Mouse (Mus musculus): ENCODE data around the gene Prx. TPM values are rescaled to one million over a fixed set of nuclear protein-coding genes. Genes with fewer than 3 reads are reported as not detected.
"Not testable (repeated sequence)": the region's sequence is repeated elsewhere in the genome, so short reads cannot be mapped to it uniquely, and the experiment has no call there.

Prx gene
- polyA plus RNA-seq, 1 experiment from 2014 or later, result 1.5 TPM

DNA sequence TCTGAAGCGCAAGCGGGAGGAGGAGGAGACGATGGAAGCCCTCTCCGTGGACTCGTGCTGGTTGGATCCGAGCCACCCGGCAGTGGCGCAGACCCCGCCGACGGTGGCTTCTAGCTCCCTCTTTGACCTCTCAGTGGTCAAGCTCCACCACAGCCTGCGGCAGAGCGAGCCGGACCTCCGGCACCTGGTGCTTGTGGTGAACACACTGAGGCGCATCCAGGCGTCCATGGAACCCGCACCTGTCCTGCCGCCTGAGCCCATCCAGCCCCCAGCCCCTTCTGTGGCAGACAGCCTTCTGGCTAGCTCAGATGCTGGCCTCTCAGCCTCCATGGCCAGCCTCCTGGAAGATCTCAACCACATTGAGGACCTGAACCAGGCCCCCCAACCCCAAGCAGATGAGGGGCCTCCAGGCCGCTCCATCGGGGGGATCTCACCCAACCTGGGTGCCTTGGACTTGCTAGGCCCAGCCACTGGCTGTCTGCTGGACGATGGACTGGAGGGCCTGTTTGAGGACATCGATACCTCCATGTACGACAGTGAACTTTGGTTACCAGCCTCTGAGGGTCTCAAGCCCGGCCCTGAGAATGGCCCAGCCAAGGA is 9.8 kb upstream of the Prx start:
- WGBS, result 91% methylated on average over 23 of the region's 25 CpGs

DNA sequence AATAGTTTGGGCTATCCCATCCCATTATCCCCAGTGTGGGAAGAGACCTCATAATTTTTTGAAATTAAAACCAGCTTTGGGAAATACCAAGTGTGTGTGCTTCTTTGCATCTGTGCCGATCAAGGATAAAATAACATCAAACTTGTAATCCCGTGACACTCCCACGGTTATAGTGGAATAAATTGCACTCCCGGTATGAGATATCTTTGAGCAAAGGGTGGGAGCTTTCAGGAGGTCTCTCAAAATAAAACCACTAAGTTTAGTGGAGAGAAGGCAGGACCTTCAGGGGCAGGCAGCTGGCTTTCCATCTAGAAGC is 8.9 kb upstream of the Prx start:
- Histone ChIP-seq H3K9ac (ENCODE audit: low read depth, low read length) (peak overlapping the region; percentile 54), H3K27ac (ENCODE audit: low read length) (0 out of 2 replicates have a peak overlapping the region, but pooled peaks have one; percentile 23), H3K4me2 (ENCODE audit: low read length) (peak overlapping the region; percentile 44), H3K4me1 (ENCODE audit: control insufficient read depth, insufficient read depth, low read length) (peaks cover 5% of the 10 kb centered on the region), H3K9me3 (replicated peaks; ENCODE audit: control insufficient read depth, low read length, poor library complexity, severe bottlenecking) (no peaks in the 10 kb centered on the region), H3K27me3 (ENCODE audit: control insufficient read depth, insufficient read depth, low read depth, low read length) (no peaks in the 10 kb centered on the region), H3K4me3 (ENCODE audit: low read depth, low read length) (peak overlapping the region; percentile 20; the same call in 1 of the 2 replicates), H3K36me3 (ENCODE audit: control insufficient read depth, insufficient read depth, low read length) (no peaks in the 10 kb centered on the region)
- no peak for ATAC-seq
- 45% methylated on average over 4 of the region's 4 CpGs for WGBS

More for the DNA sequence above, 9.8 kb upstream of the Prx start:
- Histone ChIP-seq H3K36me3 (ENCODE audit: control insufficient read depth, insufficient read depth, low read length) (no peaks in the 10 kb centered on the region), H3K27ac (ENCODE audit: low read length) (no peak overlapping the region), H3K4me3 (ENCODE audit: low read depth, low read length) (no peak overlapping the region), H3K9me3 (replicated peaks; ENCODE audit: control insufficient read depth, low read length, poor library complexity, severe bottlenecking) (no peaks in the 10 kb centered on the region), H3K9ac (ENCODE audit: low read depth, low read length) (no peak overlapping the region; the same call in 1 of the 2 replicates), H3K4me1 (ENCODE audit: control insufficient read depth, insufficient read depth, low read length) (peaks cover 5% of the 10 kb centered on the region), H3K27me3 (ENCODE audit: control insufficient read depth, insufficient read depth, low read depth, low read length) (no peaks in the 10 kb centered on the region), H3K4me2 (ENCODE audit: low read length) (no peak overlapping the region)
- ATAC-seq, result no peak

DNA sequence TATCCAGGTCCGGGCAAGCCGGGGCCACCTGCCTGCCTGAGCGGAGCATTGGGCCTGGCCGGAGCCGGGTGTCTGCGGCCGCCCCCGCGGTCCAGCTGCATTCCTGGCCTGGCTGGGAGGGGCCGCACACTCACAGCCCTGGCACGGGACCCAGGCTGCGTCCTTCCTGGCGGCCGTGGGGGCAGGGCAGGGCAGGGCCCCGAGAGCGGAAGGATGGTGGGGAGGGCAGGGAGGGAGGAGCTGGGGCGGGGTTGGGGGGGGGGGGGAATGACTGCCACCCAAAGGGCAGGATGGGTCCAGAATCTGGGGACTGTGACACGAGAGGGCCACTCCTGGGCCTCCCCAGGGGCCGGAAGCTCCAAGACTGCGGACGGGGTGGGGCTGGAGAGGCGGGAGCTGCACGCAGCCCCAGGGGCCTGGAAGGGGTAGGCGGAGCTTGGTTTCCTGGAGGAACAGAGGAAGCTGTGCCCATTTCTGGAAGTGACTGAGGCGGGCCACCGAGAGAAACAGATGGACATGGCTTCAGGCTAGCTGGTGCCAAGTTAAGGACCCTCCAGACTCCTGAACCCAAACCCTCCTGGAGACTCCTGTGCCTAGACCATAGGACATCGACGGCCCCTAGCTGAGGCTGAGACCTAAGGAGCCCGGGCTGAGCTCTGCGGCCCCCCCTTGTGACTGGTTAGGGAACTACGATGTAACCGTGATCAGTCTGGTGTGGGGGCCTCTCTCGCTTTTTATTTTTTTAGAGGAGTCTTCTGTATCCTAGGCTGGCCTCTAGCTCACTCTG is 8.4 kb upstream of the Prx start:
- H3K9me3 ChIP-seq (replicated peaks; ENCODE audit: control insufficient read depth, low read length, poor library complexity, severe bottlenecking), result no peaks in the 10 kb centered on the region
- H3K27me3 ChIP-seq (ENCODE audit: control insufficient read depth, insufficient read depth, low read depth, low read length), result no peaks in the 10 kb centered on the region
- H3K27ac ChIP-seq (ENCODE audit: low read length), result 0 out of 2 replicates have a peak overlapping the region, but pooled peaks have one; percentile 23
- WGBS, result 2% methylated on average over 31 of the region's 33 CpGs
- peak overlapping the region; percentile 54 for H3K9ac ChIP-seq (ENCODE audit: low read depth, low read length)
- H3K36me3 ChIP-seq (ENCODE audit: control insufficient read depth, insufficient read depth, low read length), result no peaks in the 10 kb centered on the region
- H3K4me2 ChIP-seq (ENCODE audit: low read length), result peak overlapping the region; percentile 44
- H3K4me1 ChIP-seq (ENCODE audit: control insufficient read depth, insufficient read depth, low read length), result peaks cover 5% of the 10 kb centered on the region
- H3K4me3 ChIP-seq (ENCODE audit: low read depth, low read length), result peak overlapping the region; percentile 20
- no peak for ATAC-seq

DNA sequence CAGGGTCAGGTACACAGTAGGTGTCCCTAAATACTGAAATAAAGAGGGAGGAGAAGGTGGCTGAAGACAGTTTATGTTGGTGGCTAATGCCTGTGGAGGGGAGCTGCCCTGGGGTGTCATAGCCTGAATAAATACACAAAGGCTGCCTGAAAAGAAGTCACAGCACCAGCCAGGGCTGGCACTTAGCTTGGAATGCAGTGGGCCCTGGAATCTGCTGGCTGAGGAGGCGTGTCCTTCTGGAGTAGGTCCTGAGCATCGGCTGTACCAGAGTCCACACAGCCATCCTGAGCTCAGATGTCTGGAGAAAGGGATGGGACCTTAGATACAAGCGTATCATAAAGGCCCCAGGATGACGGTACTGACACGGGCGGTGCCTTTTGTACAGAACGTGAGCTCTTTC is 7.3 kb upstream of the Prx start:
- 77% methylated on average over 7 of the region's 7 CpGs for WGBS
- Histone ChIP-seq H3K27me3 (ENCODE audit: control insufficient read depth, insufficient read depth, low read depth, low read length) (no peaks in the 10 kb centered on the region), H3K4me1 (ENCODE audit: control insufficient read depth, insufficient read depth, low read length) (peaks cover 3% of the 10 kb centered on the region), H3K36me3 (ENCODE audit: control insufficient read depth, insufficient read depth, low read length) (no peaks in the 10 kb centered on the region), H3K4me2 (ENCODE audit: low read length) (no peak overlapping the region), H3K4me3 (ENCODE audit: low read depth, low read length) (no peak overlapping the region), H3K9ac (ENCODE audit: low read depth, low read length) (no peak overlapping the region), H3K27ac (ENCODE audit: low read length) (no peak overlapping the region), H3K9me3 (replicated peaks; ENCODE audit: control insufficient read depth, low read length, poor library complexity, severe bottlenecking) (no peaks in the 10 kb centered on the region)
- ATAC-seq, result no peak

DNA sequence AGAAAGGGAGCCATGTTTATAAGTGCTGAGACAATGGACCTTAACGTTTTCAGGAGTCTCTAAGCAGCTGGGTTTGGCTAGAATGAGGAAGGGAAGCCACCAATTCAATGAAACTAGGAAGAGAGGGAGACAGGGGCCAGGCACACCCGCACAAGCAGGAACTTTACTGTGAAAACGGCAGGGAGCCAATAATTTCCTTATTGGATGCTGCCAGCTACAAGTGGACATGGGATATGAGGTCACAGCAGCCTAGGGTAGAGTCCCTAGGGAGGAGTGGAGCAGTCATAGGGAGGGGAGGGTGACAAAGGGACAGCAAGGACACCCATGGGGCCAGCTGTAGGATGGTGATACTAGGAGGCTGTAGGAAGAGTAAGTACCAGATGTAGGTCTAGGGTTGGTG is 6.1 kb upstream of the Prx start:
- H3K27ac ChIP-seq (ENCODE audit: low read length), result no peak overlapping the region
- no peak overlapping the region for H3K4me2 ChIP-seq (ENCODE audit: low read length)
- ATAC-seq, result no peak
- 77% methylated on average over 3 of the region's 3 CpGs for WGBS
- H3K9ac ChIP-seq (ENCODE audit: low read depth, low read length), result no peak overlapping the region
- no peaks in the 10 kb centered on the region for H3K9me3 ChIP-seq (replicated peaks; ENCODE audit: control insufficient read depth, low read length, poor library complexity, severe bottlenecking)
- H3K27me3 ChIP-seq (ENCODE audit: control insufficient read depth, insufficient read depth, low read depth, low read length), result no peaks in the 10 kb centered on the region
- H3K4me1 ChIP-seq (ENCODE audit: control insufficient read depth, insufficient read depth, low read length), result no peaks in the 10 kb centered on the region
- no peak overlapping the region for H3K4me3 ChIP-seq (ENCODE audit: low read depth, low read length)
- H3K36me3 ChIP-seq (ENCODE audit: control insufficient read depth, insufficient read depth, low read length), result no peaks in the 10 kb centered on the region

DNA sequence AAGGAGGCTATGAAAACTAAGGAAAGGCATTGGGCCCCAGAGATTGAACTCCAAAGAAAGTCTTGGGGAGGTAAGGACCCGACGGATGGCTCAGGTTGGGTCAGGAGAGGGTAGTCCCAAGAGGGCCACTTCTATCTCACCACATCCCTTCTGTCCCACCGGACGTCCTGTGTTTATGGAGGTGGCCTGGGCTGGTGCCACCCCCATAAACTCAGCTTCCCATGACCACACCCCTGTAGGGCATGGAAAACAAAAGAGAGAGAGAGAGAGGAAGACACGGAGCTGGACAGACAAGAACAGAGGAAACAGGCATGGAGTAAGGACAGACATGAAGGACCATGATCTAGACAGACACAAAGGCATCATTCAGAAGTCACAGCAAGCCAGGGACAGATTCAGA is 5.7 kb upstream of the Prx start:
- no peak overlapping the region for H3K9ac ChIP-seq (ENCODE audit: low read depth, low read length)
- no peaks in the 10 kb centered on the region for H3K9me3 ChIP-seq (replicated peaks; ENCODE audit: control insufficient read depth, low read length, poor library complexity, severe bottlenecking)
- no peak overlapping the region for H3K4me3 ChIP-seq (ENCODE audit: low read depth, low read length)
- no peaks in the 10 kb centered on the region for H3K36me3 ChIP-seq (ENCODE audit: control insufficient read depth, insufficient read depth, low read length)
- no peak overlapping the region for H3K27ac ChIP-seq (ENCODE audit: low read length)
- no peaks in the 10 kb centered on the region for H3K4me1 ChIP-seq (ENCODE audit: control insufficient read depth, insufficient read depth, low read length)
- no peak for ATAC-seq
- no peak overlapping the region for H3K4me2 ChIP-seq (ENCODE audit: low read length)
- WGBS, result 78% methylated on average over 5 of the region's 5 CpGs
- H3K27me3 ChIP-seq (ENCODE audit: control insufficient read depth, insufficient read depth, low read depth, low read length), result no peaks in the 10 kb centered on the region

DNA sequence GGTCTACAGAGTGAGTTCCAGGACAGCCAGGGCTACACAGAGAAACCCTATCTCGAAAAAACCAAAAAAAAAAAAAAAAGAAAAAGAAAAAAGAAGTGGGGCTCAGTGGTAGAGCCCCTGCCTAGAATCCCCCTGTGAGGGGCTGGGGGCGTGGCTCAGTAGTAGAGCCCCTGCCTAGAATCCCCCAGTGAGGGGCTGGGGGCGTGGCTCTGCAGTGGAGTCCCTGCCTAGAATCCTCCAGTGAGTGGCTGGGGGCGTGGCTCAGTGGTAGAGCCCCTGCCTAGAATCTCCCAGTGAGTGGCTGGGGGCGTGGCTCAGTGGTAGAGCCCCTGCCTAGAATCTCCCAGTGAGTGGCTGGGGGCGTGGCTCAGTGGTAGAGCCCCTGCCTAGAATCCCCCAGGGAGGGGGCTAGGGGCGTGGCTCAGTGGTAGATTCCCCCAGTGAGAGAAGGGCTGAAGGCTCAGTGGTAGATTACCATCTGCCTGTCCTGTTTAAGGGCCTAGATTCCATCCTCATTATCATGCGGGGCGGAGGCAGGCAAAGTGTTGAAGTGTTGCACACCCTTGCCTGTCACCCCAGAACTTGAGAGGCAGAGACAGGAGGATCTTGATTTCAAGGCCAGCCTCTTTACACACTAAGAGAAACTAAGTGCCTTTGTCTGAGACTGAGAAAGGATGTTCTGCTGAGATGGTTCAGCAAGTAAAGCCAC is 4.3 kb upstream of the Prx start:
- H3K27me3 ChIP-seq (ENCODE audit: control insufficient read depth, insufficient read depth, low read depth, low read length); H3K4me1 ChIP-seq (ENCODE audit: control insufficient read depth, insufficient read depth, low read length); H3K9ac ChIP-seq (ENCODE audit: low read depth, low read length); H3K36me3 ChIP-seq (ENCODE audit: control insufficient read depth, insufficient read depth, low read length); H3K9me3 ChIP-seq (replicated peaks; ENCODE audit: control insufficient read depth, low read length, poor library complexity, severe bottlenecking); H3K4me3 ChIP-seq (ENCODE audit: low read depth, low read length); H3K4me2 ChIP-seq (ENCODE audit: low read length); H3K27ac ChIP-seq (ENCODE audit: low read length); ATAC-seq: not testable (repeated sequence)
- 88% methylated on average over 8 of the region's 9 CpGs for WGBS

DNA sequence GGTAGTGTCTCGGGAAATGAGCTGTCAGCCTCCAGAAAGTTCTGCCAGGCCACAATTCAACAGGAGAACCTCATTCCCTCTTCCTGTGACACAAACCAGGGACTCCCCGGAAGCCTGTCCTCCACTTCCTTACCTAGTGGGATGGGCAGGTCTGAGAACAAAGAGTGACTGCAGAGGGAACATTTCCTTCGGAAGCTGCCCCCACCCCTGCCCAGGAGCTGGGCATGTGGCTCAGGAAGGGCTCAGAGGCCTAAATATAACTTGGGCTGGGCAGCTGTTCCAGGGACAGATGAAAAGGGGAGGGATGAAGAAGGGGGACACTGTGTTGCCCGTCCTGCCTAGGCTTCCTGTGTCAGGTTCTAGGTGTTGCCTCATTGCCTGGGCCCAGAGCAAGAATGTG is 2.5 kb downstream of the Prx start:
- H3K27ac ChIP-seq (ENCODE audit: low read length), result no peak overlapping the region
- no peaks in the 10 kb centered on the region for H3K27me3 ChIP-seq (ENCODE audit: control insufficient read depth, insufficient read depth, low read depth, low read length)
- no peak overlapping the region for H3K4me3 ChIP-seq (ENCODE audit: low read depth, low read length)
- no peaks in the 10 kb centered on the region for H3K9me3 ChIP-seq (replicated peaks; ENCODE audit: control insufficient read depth, low read length, poor library complexity, severe bottlenecking)
- no peak overlapping the region for H3K9ac ChIP-seq (ENCODE audit: low read depth, low read length)
- no peaks in the 10 kb centered on the region for H3K4me1 ChIP-seq (ENCODE audit: control insufficient read depth, insufficient read depth, low read length)
- no peak for ATAC-seq
- 72% methylated on average over 4 of the region's 4 CpGs for WGBS
- no peak overlapping the region for H3K4me2 ChIP-seq (ENCODE audit: low read length)
- H3K36me3 ChIP-seq (ENCODE audit: control insufficient read depth, insufficient read depth, low read length), result no peaks in the 10 kb centered on the region
